Mouse (Mus musculus) monocyte, adult 5-6 weeks (primary cell): Measurements from ENCODE around the gene Rassf7. TPM values are rescaled to one million over a fixed set of nuclear protein-coding genes. Genes with fewer than 3 reads are reported as not detected.

Source experiments
- ATAC-seq: fragments of 153-309, 156-312 bp; replicated peaks from 2 replicates; pipeline ENCODE4 v1.8.0; 2017; ENCODE audit warnings: mild to moderate bottlenecking; ENCODE audit not compliant: low TSS enrichment, insufficient number of reproducible peaks, severe bottlenecking, poor library complexity, low FRiP score
- total RNA-seq: library from RNA; stranded (forward); fragments of 200-1000, 200-491, 200-594 nt; gene quantifications from 3 replicates; pipeline ENCODE4 v1.2.3, GENCODE M21; 2017

The Rassf7 gene
- 1.4 to 11.5 TPM (median 1.9 TPM) in 3 replicates for total RNA-seq

GRCm38 (mm10) chr7:141215101-141215879, at the start of gene Rassf7:
TSS of gene Rassf7 (plus strand) at chr7:141215860.
- ATAC-seq: peak; percentile 88

GRCm38 (mm10) chr7:141167901-141168517, 47.7 kb upstream of the Rassf7 start:
- no peak for ATAC-seq

- ATAC-seq: peak; percentile 65
Observed at GRCm38 (mm10) chr7:141168518-141168953, 47.1 kb upstream of the Rassf7 start.

- ATAC-seq: no peak
Observed at GRCm38 (mm10) chr7:141169300-141169699, 46.4 kb upstream of the Rassf7 start.

- ATAC-seq: no peak
Observed at GRCm38 (mm10) chr7:141169866-141170265, 45.8 kb upstream of the Rassf7 start.

- peak; percentile 83 for ATAC-seq
Observed at GRCm38 (mm10) chr7:141172116-141173006, 43.3 kb upstream of the Rassf7 start, which contains the start of gene Rnh1. TSS of gene Rnh1 (minus strand) at chr7:141172857.

- no peak for ATAC-seq
Observed at GRCm38 (mm10) chr7:141173323-141173850, 42.3 kb upstream of the Rassf7 start.

GRCm38 (mm10) chr7:141175068-141175467, 40.6 kb upstream of the Rassf7 start:
- no peak for ATAC-seq

GRCm38 (mm10) chr7:141176173-141176572, 39.5 kb upstream of the Rassf7 start:
- peak; percentile 70 for ATAC-seq

GRCm38 (mm10) chr7:141188194-141188593, 27.5 kb upstream of the Rassf7 start:
- ATAC-seq: no peak

GRCm38 (mm10) chr7:141188733-141189132, 26.9 kb upstream of the Rassf7 start:
- no peak for ATAC-seq

GRCm38 (mm10) chr7:141190220-141190619, 25.4 kb upstream of the Rassf7 start:
- ATAC-seq: no peak

GRCm38 (mm10) chr7:141191036-141191435, 24.6 kb upstream of the Rassf7 start:
- no peak for ATAC-seq

GRCm38 (mm10) chr7:141191796-141192685, 23.6 kb upstream of the Rassf7 start:
- no peak for ATAC-seq

GRCm38 (mm10) chr7:141192776-141193347, 22.8 kb upstream of the Rassf7 start:
- no peak for ATAC-seq

GRCm38 (mm10) chr7:141193348-141193856, 22.3 kb upstream of the Rassf7 start:
- no peak for ATAC-seq

- peak; percentile 87 for ATAC-seq
Observed at GRCm38 (mm10) chr7:141193948-141194347, 21.7 kb upstream of the Rassf7 start, which contains the start of the genes Hras and Lrrc56. TSS of gene Hras (minus strand) at chr7:141194005. TSS of gene Lrrc56 (plus strand) at chr7:141194157.
